Mouse (Mus musculus): ENCODE results near the gene Ptpro. TPM values are rescaled to one million over a fixed set of nuclear protein-coding genes. Genes with fewer than 3 reads are reported as not detected.

The Ptpro gene
- polyA plus RNA-seq, 1 experiment from 2014 or later, result 48.9 TPM

- H3K4me1 ChIP-seq (replicated peaks), result no peaks in the 10 kb centered on the region
- ATAC-seq (ENCODE audit: low FRiP score, low read depth), result no peak
- H3K27ac ChIP-seq (replicated peaks), result no peak overlapping the region
- 98% methylated on average over 4 of the region's 4 CpGs for WGBS
- H3K36me3 ChIP-seq, result no peaks in the 10 kb centered on the region; the same call in 1 of the 2 replicates
- H3K27me3 ChIP-seq, result no peaks in the 10 kb centered on the region
- no peak overlapping the region for H3K4me3 ChIP-seq
- H3K9ac ChIP-seq, result no peak overlapping the region
- H3K4me2 ChIP-seq, result no peak overlapping the region
- no peaks in the 10 kb centered on the region for H3K9me3 ChIP-seq
These were observed 240.5 kb downstream of the Ptpro start for GRCm38 (mm10) chr6:137492582-137492981.

GRCm38 (mm10) chr6:137493211-137494135 lies 241.4 kb downstream of the Ptpro start:
- Histone ChIP-seq H3K36me3 (no peaks in the 10 kb centered on the region; the same call in 1 of the 2 replicates), H3K9ac (no peak overlapping the region), H3K9me3 (no peaks in the 10 kb centered on the region), H3K4me2 (no peak overlapping the region), H3K27me3 (no peaks in the 10 kb centered on the region), H3K4me1 (replicated peaks) (no peaks in the 10 kb centered on the region), H3K4me3 (no peak overlapping the region), H3K27ac (replicated peaks) (no peak overlapping the region)
- ATAC-seq (ENCODE audit: low FRiP score, low read depth), result no peak
- WGBS, result 80% methylated on average over 17 of the region's 17 CpGs

DNA sequence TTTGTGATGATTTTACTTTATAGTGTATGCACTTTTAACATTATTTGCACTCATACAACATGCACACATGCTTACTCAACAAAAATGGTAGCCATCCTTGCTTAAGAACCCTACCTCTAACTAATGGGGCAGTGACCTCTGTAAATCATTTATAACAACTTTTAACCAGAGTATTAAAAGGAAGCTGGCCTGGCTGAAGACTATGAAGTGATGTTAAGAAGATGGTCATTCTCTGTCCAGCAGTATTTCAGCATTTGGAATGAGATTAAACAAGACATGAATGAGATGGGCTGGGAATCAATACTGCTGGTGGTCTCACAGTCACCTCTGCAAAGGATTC lies 242.0 kb downstream of the Ptpro start:
- Histone ChIP-seq H3K4me2 (no peak overlapping the region), H3K9me3 (no peaks in the 10 kb centered on the region), H3K27me3 (no peaks in the 10 kb centered on the region), H3K36me3 (no peaks in the 10 kb centered on the region; the same call in 1 of the 2 replicates), H3K4me1 (replicated peaks) (no peaks in the 10 kb centered on the region), H3K27ac (replicated peaks) (no peak overlapping the region), H3K9ac (no peak overlapping the region), H3K4me3 (no peak overlapping the region)
- ATAC-seq (ENCODE audit: low FRiP score, low read depth), result no peak

DNA sequence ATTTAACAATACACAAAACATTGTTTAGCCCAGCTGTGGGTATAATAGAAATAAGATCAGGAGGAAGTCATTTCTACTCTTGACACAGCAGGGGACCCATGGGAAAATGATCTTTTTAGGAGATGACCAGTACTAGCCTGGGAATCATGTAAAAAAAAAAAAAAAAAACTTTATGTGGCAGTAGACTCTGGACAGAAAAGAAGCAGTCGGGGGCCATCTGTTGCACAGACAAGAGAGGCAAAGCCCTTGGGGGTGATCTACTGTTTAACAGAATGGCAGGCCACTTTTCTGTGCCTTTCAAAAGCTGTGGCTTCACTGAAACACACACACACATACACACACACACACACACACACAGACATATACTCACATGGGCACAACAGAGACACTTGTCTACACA lies 242.7 kb downstream of the Ptpro start:
- Histone ChIP-seq H3K27ac (replicated peaks) (no peak overlapping the region), H3K9me3 (no peaks in the 10 kb centered on the region), H3K36me3 (no peaks in the 10 kb centered on the region), H3K4me1 (replicated peaks) (no peaks in the 10 kb centered on the region), H3K27me3 (no peaks in the 10 kb centered on the region), H3K4me2 (no peak overlapping the region), H3K9ac (no peak overlapping the region), H3K4me3 (no peak overlapping the region)
- 70% methylated on average over 1 of the region's 1 CpGs for WGBS
- no peak for ATAC-seq (ENCODE audit: low FRiP score, low read depth)

DNA sequence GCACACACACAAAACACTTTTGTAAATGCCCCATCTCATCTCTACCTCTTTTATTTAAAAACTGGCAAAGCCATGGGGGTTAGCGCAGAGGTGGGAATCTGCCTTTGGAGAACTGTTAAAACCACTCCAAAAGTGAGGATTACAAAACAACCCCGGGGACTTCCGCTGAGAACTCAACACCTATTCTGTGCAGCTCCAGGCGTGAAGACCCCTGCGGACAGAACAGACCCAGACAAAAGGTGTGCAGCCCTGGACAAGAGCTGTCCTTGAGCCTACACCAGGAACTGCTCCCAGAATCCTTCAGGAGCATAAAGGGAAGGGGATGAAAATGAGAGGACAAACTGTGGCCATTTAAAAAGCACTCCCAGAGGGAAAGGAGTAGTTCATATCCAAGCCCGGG lies 243.1 kb downstream of the Ptpro start:
- Histone ChIP-seq H3K4me1 (replicated peaks) (no peaks in the 10 kb centered on the region), H3K4me3 (no peak overlapping the region), H3K27me3 (no peaks in the 10 kb centered on the region), H3K27ac (replicated peaks) (no peak overlapping the region), H3K36me3 (no peaks in the 10 kb centered on the region), H3K9ac (no peak overlapping the region), H3K4me2 (no peak overlapping the region), H3K9me3 (no peaks in the 10 kb centered on the region)
- WGBS, result 74% methylated on average over 6 of the region's 6 CpGs
- no peak for ATAC-seq (ENCODE audit: low FRiP score, low read depth)

DNA sequence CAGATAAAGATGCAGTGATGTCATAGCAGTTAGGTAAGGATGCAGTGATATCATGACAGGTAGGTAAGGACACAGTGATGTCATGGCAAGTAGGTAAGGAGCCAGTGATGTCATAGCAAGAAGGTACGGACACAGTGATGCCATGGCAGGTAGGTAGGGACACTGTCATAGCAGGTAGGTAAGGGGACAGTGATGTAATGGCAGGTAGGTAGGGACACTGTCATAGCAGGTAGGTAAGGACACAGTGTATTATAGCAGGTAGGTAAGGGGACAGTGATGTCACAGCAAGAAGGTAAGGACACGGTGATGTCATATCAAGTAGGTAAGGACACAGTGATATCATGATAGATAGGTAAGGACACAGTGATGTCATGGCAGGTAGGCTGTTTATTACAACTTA lies 244.4 kb downstream of the Ptpro start:
- no peaks in the 10 kb centered on the region for H3K36me3 ChIP-seq
- H3K9ac ChIP-seq, result no peak overlapping the region
- H3K4me2 ChIP-seq, result no peak overlapping the region
- no peak overlapping the region for H3K4me3 ChIP-seq
- H3K27me3 ChIP-seq, result no peaks in the 10 kb centered on the region
- H3K27ac ChIP-seq (replicated peaks), result no peak overlapping the region
- H3K9me3 ChIP-seq, result no peaks in the 10 kb centered on the region
- no peaks in the 10 kb centered on the region for H3K4me1 ChIP-seq (replicated peaks)
- no peak for ATAC-seq (ENCODE audit: low FRiP score, low read depth)
- WGBS, result 99% methylated on average over 2 of the region's 2 CpGs

DNA sequence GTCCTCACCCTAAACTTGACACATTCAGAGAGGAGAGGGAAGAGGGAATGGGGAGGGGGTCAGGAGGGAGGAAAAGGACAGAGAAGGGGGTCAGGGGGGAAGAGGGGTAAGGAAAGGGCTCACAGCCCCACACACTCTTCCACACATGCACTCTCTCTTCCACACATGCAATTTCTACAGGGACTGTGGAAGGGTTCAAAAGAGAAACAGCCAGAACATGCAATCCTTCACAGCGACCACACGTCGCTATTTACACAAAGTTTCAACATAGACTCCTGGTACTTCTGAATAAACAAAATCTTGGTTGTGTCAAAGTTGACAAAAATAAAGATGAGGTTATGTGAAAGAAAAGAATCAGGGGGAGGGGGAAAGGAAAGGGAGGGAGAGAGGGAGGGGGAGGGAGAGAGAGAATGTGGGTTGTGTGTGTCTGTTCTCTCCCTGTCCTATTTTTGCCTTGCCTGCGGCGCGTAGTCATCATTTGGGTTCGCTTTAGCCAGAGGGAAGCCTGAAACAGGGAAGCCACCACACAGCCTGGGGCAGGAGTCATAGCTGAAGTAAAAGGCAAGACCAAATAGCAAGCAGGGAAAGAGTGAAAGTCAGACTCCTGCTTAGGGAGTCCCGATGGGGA lies 245.2 kb downstream of the Ptpro start:
- Histone ChIP-seq H3K9ac (no peak overlapping the region), H3K4me1 (replicated peaks) (no peaks in the 10 kb centered on the region), H3K27me3 (no peaks in the 10 kb centered on the region), H3K9me3 (no peaks in the 10 kb centered on the region), H3K4me2 (no peak overlapping the region), H3K4me3 (no peak overlapping the region), H3K36me3 (no peaks in the 10 kb centered on the region), H3K27ac (replicated peaks) (no peak overlapping the region)
- 92% methylated on average over 8 of the region's 8 CpGs for whole genome bisulfite sequencing
- no peak for ATAC-seq (ENCODE audit: low FRiP score, low read depth)

GRCm38 (mm10) chr6:137498781-137499180 lies 246.7 kb downstream of the Ptpro start:
- 78% methylated on average over 6 of the region's 6 CpGs for WGBS
- H3K4me2 ChIP-seq, result no peak overlapping the region
- no peaks in the 10 kb centered on the region for H3K27me3 ChIP-seq
- ATAC-seq (ENCODE audit: low FRiP score, low read depth), result no peak
- no peaks in the 10 kb centered on the region for H3K4me1 ChIP-seq (replicated peaks)
- H3K9me3 ChIP-seq, result no peaks in the 10 kb centered on the region
- no peaks in the 10 kb centered on the region for H3K36me3 ChIP-seq
- no peak overlapping the region for H3K9ac ChIP-seq
- H3K4me3 ChIP-seq, result no peak overlapping the region
- H3K27ac ChIP-seq (replicated peaks), result no peak overlapping the region

- Histone ChIP-seq H3K9ac (no peak overlapping the region), H3K4me1 (replicated peaks) (no peaks in the 10 kb centered on the region), H3K36me3 (0 out of 2 replicates have a peak, but pooled peaks cover 3% of the 10 kb centered on the region), H3K27ac (replicated peaks) (no peak overlapping the region), H3K4me2 (no peak overlapping the region), H3K4me3 (no peak overlapping the region), H3K9me3 (no peaks in the 10 kb centered on the region), H3K27me3 (no peaks in the 10 kb centered on the region)
- 88% methylated on average over 7 of the region's 7 CpGs for WGBS
- ATAC-seq (ENCODE audit: low FRiP score, low read depth), result no peak
These were observed 250.9 kb downstream of the Ptpro start for GRCm38 (mm10) chr6:137503009-137503408.

DNA sequence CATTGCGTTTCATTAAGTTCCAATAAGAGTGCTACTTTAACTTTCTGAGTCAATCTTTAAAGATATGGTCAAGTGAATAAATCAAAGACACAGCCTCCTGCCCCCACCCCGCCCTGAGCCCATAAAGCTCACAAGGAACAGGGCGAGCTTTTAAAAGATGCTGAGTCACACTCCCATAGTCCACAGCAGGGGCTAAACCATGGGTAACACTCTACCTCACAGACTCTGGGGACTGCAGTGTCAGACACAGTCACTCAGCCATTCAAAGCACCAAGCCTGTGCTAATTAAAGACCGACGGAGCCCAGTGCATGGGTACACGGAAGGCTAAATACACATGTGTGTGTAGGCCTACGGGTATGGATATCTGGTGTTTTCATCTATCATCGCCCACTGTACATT lies 251.3 kb downstream of the Ptpro start:
- Histone ChIP-seq H3K36me3 (0 out of 2 replicates have a peak, but pooled peaks cover 4% of the 10 kb centered on the region), H3K27me3 (no peaks in the 10 kb centered on the region), H3K4me2 (no peak overlapping the region), H3K9me3 (no peaks in the 10 kb centered on the region), H3K9ac (no peak overlapping the region), H3K4me1 (replicated peaks) (no peaks in the 10 kb centered on the region), H3K27ac (replicated peaks) (no peak overlapping the region), H3K4me3 (no peak overlapping the region)
- 86% methylated on average over 8 of the region's 8 CpGs for WGBS
- ATAC-seq (ENCODE audit: low FRiP score, low read depth), result no peak

DNA sequence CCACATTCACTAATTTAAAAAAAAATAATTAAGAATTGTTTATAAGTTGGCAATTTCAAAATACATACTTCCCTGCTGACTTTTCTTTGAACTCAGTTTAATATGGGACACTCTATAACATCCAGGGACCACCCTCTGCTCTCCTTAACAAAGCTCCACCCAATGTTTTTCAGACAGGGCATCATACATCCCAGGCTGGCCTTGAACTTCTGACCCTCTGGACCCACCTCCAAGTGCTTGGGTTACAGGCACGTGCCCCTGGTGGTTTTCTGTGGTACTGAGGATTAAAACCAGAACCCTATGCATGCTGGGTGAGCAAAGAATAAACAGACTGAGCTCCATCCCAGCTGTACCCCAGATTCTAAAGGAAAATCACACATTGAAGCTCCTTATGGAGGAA lies 251.9 kb downstream of the Ptpro start:
- 60% methylated on average over 1 of the region's 1 CpGs for WGBS
- Histone ChIP-seq H3K27me3 (no peaks in the 10 kb centered on the region), H3K27ac (replicated peaks) (no peak overlapping the region), H3K9ac (no peak overlapping the region), H3K4me2 (no peak overlapping the region), H3K4me1 (replicated peaks) (no peaks in the 10 kb centered on the region), H3K9me3 (no peaks in the 10 kb centered on the region), H3K36me3 (peaks cover 7% of the 10 kb centered on the region; the same call in 1 of the 2 replicates), H3K4me3 (no peak overlapping the region)
- no peak for ATAC-seq (ENCODE audit: low FRiP score, low read depth)

DNA sequence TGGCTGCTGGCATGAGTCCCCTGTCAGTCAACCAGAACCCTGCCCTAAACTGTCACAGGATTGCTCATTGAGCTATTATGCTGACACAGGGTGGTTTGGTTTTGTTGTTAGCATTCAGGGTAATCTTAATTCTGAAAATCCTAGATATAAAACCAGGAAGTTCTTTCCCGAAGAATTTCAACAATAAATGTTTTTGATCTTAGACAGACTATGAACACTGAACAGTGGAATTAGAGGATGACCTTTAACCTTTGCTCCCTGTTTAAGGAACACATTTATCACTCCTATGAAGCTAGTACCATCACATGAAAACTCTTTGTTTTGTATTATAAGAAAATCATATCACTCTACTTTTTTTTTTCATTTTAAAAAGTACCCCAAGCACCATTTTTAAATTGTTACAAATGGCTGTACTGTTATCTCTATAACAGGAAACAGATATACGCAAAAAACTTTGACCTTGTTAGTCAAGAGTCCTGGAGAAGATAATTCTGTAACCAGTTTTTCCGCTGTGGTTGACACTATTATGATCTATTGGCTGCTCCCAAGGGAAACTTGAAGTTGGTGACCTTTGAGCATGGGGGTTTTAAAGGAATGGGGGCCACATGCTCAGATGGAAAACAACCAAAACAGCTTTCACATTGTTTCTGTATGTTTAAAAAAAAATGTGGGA lies 253.6 kb downstream of the Ptpro start:
- H3K27ac ChIP-seq (replicated peaks), result no peak overlapping the region
- no peaks in the 10 kb centered on the region for H3K4me1 ChIP-seq (replicated peaks)
- 96% methylated on average over 3 of the region's 3 CpGs for WGBS
- peaks cover 7% of the 10 kb centered on the region; the same call in 1 of the 2 replicates for H3K36me3 ChIP-seq
- H3K9me3 ChIP-seq, result no peaks in the 10 kb centered on the region
- ATAC-seq (ENCODE audit: low FRiP score, low read depth), result no peak
- no peak overlapping the region for H3K9ac ChIP-seq
- no peaks in the 10 kb centered on the region for H3K27me3 ChIP-seq
- no peak overlapping the region for H3K4me3 ChIP-seq
- H3K4me2 ChIP-seq, result no peak overlapping the region

All from hindbrain, embryonic 15.5 days (tissue).